Mouse (Mus musculus): ENCODE results near the gene Amz2.
A peak's percentile ranks its signal among the peaks of the same experiment; 100 is the strongest.

The Amz2 gene

DNA sequence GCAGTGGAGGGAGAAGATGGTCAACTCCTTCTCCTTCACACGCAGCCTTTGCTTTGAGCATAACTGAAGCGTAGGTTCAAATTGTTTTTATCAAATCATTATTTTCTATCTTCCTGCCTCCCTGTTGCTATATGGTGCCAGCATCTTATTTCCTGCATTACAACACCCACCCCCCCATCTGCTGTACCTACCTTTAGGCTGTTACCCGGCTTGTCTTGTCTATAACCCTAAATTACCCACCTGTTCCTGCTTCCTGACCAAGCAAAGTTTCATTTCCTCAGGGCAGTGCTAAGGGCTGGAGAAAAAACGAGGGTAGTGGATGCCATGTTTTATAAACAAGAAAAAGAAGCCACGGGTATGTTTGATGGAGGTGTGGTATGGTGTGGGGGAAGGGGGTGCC, 4.5 kb upstream of the Amz2 start:
- DNase-seq (ENCODE audit: low spot score in 2 of 2), result no peak

DNA sequence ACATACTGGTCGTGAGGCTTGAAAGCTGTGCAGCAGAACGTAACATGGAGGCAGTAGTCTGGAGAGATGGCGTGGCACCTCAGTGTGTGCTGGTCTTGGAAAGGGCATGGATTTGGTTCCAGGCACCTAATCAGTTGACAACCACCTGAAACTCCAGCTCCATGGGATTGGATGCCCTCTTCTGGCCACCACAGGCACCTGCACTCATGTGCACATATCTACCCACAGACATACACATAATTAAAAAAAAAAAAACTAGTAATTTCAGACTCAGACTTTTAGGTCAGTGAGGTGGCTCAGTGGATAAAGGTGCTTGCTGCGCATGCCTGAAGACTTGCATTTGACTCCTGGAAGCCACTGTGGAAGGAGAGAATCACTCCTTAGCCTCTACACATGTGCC, 3.5 kb upstream of the Amz2 start:
- no peak for DNase-seq (ENCODE audit: low spot score in 2 of 2)

GRCm38 (mm10) chr11:109423294-109423693, 2.5 kb upstream of the Amz2 start:
- DNase-seq (ENCODE audit: low spot score in 2 of 2), result no peak

DNA sequence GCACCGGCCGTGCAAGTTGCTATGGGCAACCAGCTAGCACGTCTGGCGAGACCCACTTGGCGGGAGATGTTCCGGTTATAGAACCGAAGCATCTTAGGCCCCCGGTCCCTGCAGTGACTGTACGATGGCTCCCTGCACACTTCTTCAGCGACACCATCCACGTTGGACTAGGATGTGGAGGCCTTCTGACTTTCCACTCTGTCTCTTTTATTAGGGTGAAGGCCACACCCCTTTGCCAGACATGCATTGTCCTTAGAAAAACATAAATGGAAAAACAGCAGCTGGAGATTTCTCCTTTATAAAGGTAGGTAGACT, 483 bp downstream of the Amz2 start:
- DNase-seq (ENCODE audit: low spot score in 2 of 2), result no peak

DNA sequence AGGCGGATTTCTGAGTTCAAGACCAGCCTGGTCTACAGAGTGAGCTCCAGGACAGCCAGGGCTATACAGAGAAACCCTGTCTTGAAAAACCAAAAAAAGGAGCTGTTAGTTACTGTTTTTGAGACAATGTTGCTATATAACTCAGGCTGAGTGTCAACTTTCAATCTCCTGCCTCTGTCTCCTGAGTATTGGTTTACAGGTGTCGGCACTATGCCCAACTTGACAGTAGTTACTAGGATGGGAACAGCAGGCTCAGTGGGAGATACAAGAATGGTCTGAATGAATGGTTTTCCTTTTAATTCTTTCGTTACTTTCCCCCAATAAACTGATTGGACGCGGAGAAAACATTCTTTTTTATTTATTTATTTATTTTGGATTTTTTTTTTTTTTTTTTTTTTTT, 1.6 kb downstream of the Amz2 start:
- no peak for DNase-seq (ENCODE audit: low spot score in 2 of 2)

DNA sequence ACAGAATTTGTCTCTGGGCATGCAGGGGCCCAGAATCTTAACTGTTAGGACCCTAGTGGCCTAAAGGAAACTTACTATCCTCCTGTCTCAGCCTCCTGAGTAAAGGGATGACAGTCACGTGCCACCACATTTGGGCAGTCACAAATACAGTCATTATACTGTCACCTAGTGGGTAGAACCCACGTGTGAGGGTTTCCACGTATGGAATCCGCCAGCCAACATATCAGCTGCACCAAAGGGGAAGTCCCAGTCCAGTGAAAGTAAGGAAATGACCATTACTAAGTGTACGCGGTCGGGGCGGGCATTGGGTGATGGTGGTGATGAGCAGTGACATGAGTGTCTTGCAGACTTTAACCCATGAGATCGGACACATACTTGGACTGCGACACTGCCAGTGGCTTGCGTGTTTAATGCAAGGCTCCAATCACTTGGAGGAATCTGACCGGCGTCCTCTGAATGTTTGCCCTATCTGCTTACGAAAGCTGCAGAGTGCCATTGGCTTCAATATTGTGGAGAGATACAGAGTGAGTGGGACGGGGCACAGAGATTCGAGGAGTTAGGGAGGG, 8.6 kb downstream of the Amz2 start:
- DNase-seq (ENCODE audit: low spot score in 2 of 2), result no peak

- no peak for DNase-seq (ENCODE audit: low spot score in 2 of 2)
Measured at GRCm38 (mm10) chr11:109436889-109437288, 11.1 kb downstream of the Amz2 start.

GRCm38 (mm10) chr11:109439209-109439608, 13.5 kb downstream of the Amz2 start:
- DNase-seq (ENCODE audit: low spot score in 2 of 2), result no peak

GRCm38 (mm10) chr11:109439829-109440340, 14.1 kb downstream of the Amz2 start:
- peak; percentile 34 to 45 for DNase-seq (ENCODE audit: low spot score in 2 of 2)

DNA sequence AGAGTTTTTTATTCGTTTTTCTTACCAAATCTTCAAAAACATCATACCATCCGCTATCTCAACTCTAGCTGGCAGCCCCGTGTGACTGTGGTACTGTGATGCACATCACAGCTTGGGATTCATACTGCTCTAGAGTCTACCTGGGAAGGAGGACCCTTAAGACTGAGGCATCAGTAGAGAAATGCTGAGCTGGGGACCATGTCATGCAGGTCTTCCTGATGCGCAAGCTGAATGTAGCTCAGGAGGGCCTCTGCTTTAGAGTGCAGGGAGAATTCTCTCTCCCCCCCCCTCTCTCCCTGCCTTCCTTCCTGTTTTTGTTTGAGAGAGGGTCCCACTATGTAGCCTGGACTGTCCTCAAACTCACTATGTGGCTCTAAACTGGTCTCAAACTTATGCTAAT, 14.9 kb downstream of the Amz2 start:
- no peak for DNase-seq (ENCODE audit: low spot score in 2 of 2)

- no peak for DNase-seq (ENCODE audit: low spot score in 2 of 2)
Measured at GRCm38 (mm10) chr11:109441119-109441518, 15.4 kb downstream of the Amz2 start.

GRCm38 (mm10) chr11:109442166-109442730, 16.5 kb downstream of the Amz2 start:
- no peak for DNase-seq (ENCODE audit: low spot score in 2 of 2)

DNA sequence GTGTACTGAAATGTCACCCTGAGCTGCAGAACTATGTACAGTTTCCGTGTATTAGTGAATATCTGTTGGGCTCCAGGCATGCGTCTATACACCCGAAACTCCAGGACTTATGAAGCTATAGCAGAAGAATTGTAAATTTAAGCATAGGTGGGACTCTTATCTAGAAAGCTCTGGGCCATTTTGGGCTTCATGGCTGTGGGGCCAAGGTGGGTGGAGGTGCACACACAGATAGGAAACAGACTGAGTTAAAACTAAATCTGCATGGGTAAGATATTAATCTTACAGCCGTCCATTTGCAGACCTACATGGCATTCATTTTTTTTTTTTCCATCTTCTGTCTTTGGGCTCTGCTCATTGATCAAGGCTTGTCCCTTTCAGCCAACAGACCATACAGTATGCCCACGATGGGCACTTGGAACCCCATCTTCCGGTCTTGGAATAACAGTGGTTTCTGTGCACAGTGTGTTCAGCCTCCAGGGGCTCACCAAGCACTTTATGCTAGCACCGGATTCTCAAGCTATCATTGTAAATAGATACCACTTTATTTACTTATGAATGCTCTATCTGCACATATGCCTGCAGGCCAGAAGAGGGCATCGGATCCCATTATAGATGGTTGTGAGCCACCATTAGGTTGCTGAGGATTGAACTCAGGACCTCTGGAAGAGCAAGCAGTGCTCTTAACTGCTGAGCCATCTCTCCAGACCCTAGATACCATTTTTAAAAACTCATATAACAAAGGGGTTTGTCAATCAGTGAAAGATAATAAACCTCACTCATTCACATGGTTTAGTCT, 17.9 kb downstream of the Amz2 start:
- DNase-seq (ENCODE audit: low spot score in 2 of 2), result no peak

- no peak for DNase-seq (ENCODE audit: low spot score in 2 of 2)
Measured at GRCm38 (mm10) chr11:109444600-109444999, 18.9 kb downstream of the Amz2 start.

DNA sequence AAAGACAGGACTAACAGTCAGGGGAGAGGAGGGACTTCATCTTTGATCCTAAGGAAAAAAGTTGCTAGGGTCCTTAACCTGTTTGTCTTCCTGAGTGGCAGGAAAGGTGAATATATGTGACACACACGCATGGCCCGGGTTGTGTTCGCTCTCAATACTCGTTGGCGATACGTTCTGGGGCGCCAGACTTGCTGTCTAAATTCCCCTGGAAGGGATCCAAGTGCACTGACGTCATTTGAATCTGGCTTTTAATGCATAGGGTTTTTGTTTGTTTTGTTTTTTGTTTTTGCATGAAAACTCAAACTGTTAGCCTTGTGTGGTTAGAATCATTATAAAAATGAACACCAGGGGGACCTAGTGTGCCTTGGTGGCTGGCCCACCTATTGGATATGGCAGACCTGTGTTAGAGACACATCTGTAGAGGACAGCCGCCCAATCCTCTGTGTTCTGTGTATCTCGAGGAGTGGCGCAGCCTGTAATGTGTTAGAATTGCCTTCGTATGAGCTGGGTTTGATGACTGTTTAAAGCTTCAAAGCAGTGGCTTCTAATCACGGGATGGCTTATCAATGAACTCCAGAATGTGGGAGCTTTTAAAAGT, 19.8 kb downstream of the Amz2 start:
- no peak for DNase-seq (ENCODE audit: low spot score in 2 of 2)

- no peak for DNase-seq (ENCODE audit: low spot score in 2 of 2)
Measured at GRCm38 (mm10) chr11:109451169-109451568, 25.4 kb downstream of the Amz2 start.

- no peak for DNase-seq (ENCODE audit: low spot score in 2 of 2)
Measured at GRCm38 (mm10) chr11:109456261-109456660, 30.5 kb downstream of the Amz2 start.

- DNase-seq (ENCODE audit: low spot score in 2 of 2), result no peak
Measured at GRCm38 (mm10) chr11:109458165-109458564, 32.4 kb downstream of the Amz2 start.

- no peak for DNase-seq (ENCODE audit: low spot score in 2 of 2)
Measured at GRCm38 (mm10) chr11:109460586-109460985, 34.8 kb downstream of the Amz2 start.

GRCm38 (mm10) chr11:109465068-109465467, 39.3 kb downstream of the Amz2 start:
- no peak for DNase-seq (ENCODE audit: low spot score in 2 of 2)

DNA sequence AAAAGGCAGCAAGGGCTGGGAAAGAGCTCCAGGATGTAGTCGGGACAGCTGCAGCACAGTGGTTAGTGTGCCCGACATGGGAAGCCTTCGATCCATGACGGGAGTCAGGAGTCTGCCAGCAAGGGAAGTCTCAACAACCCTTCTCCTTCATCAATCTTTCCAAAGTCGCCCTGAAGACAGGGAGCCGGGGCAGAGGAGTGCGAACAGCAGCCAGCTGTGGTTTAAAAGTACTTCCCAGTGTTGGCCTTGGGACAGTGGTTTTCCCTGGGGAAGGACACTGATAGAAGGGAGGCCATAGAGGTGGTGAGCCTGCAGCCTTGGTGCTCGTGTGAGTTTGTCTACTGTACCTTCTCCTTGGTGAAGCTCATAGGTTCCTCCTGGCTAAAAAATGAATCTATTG, 41.2 kb downstream of the Amz2 start:
- no peak for DNase-seq (ENCODE audit: low spot score in 2 of 2)

GRCm38 (mm10) chr11:109468133-109468532, 42.4 kb downstream of the Amz2 start:
- DNase-seq (ENCODE audit: low spot score in 2 of 2), result no peak

- DNase-seq (ENCODE audit: low spot score in 2 of 2), result no peak
Measured at GRCm38 (mm10) chr11:109470170-109470569, 44.4 kb downstream of the Amz2 start.
